Mouse (Mus musculus) olfactory bulb, adult 2 months (tissue): ENCODE measurements around the gene Rcan1. TPM values are rescaled to one million over a fixed set of nuclear protein-coding genes. Genes with fewer than 3 reads are reported as not detected.

ENCODE experiments used
- H3K27ac ChIP-seq: fragments of 200-500 bp; 2 replicates; pipeline ENCODE4 v1.5.1; 2012; ENCODE audit warnings: low read depth, low read length; ENCODE audit not compliant: insufficient read depth
- H3K4me1 ChIP-seq: fragments of 200-500 bp; 2 replicates; pipeline ENCODE4 v1.6.1; 2012; ENCODE audit warnings: low read length; ENCODE audit not compliant: control insufficient read depth, insufficient read depth
- H3K4me3 ChIP-seq: fragments of 200-500 bp; 2 replicates; pipeline ENCODE4 v1.5.1; 2012; ENCODE audit warnings: mild to moderate bottlenecking, low read depth, low read length, moderate library complexity; ENCODE audit not compliant: insufficient read depth
- CTCF ChIP-seq: fragments of 200-500 bp; IDR thresholded peaks from 2 replicates; pipeline ENCODE4 v1.5.1; 2012; ENCODE audit warnings: low read depth, mild to moderate bottlenecking, low read length, moderate library complexity; ENCODE audit not compliant: insufficient read depth
- POLR2A ChIP-seq: fragments of 200-500 bp; IDR thresholded peaks from 2 replicates; pipeline ENCODE4 v1.6.1; 2012; ENCODE audit warnings: mild to moderate bottlenecking, low read depth, low read length, moderate library complexity; ENCODE audit not compliant: insufficient read depth
- WGBS: fragments of 180-500 bp; shearing (Covaris S2); methylation state at CpG from one replicate; pipeline ENCODE4 v1.1.7; 2018; 5-methylcytosine and 5-hydroxymethylcytosine counted together
- polyA plus RNA-seq: library from polyadenylated mRNA; stranded (reverse); fragments of >200 nt; gene quantifications from 2 replicates; pipeline ENCODE4 v1.2.4, GENCODE M21; 2012; ENCODE audit warnings: low replicate concordance; ENCODE audit not compliant: missing spikeins, insufficient read depth, insufficient read length

Gene Rcan1
- polyA plus RNA-seq, 1 experiment = not detected

DNA sequence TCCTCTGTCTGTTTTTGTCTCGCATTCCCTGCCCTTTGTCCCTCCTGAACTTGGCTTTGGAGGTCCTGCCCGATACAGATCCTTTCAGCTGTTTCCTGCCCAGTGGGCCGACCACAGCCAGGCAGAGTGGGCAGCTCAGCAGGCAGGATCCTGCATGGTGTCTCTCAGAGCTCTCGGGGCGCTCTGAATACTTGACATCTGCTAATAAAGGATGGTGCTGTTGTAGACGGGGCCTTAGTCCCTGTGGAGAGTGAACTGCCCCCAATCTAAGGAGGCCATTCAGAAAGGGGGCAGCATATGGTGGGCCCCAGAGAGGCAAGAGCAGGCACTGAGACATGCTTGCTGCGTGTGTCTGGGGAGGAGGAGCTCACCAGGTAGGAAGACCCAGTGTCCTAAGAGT lies 57.8 kb downstream of the Rcan1 start:
- TF ChIP-seq POLR2A = no peak
- no peak for TF ChIP-seq CTCF
- 71% methylated on average over 7 of the region's 7 CpGs for WGBS
- H3K27ac ChIP-seq = no peak overlapping the region

DNA sequence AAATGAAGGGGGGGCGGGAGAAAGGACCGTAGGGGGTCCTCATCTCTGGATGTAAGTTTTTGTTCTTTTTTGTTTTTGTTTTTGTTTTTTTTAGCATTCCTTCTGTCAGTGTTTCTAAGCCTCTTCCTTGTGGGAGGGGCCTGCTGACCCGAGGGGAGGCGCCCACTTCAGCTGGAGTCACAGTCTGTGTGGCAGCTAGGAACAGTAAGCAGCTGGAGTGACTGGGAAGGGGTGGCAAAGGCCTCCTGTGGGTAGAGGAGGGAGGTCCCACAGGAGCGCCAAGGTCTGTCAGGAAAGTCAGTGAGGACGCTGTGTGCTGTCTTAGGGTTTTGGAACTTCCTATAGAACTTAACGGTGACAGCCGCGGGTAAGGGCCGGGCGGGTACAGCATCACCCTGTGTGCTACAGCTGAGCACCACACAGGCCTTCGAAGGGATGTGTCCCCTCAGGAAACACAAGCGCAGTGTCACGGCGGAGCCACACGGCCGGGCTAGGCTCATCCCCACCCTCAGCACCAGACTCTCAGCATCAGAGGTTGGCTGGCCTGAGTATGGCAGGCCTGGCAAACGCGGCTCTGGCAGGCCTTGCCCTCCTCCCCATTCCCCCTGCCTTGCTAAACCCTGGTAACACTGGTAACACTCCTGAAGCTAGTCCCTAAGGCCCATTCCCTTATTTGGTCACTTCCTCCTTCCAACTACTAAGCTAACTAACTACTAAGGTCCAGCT lies 58.5 kb downstream of the Rcan1 start:
- peaks cover 17% of the 10 kb centered on the region; the same call in 1 of the 2 replicates for H3K4me1 ChIP-seq
- no peak overlapping the region for H3K4me3 ChIP-seq
- H3K27ac ChIP-seq = no peak overlapping the region
- WGBS = 78% methylated on average over 19 of the region's 19 CpGs
- no peak for TF ChIP-seq CTCF
- TF ChIP-seq POLR2A = no peak

More for the DNA sequence above, 57.8 kb downstream of the Rcan1 start:
- Histone ChIP-seq H3K4me3 (no peak overlapping the region), H3K4me1 (peaks cover 17% of the 10 kb centered on the region; the same call in 1 of the 2 replicates)

DNA sequence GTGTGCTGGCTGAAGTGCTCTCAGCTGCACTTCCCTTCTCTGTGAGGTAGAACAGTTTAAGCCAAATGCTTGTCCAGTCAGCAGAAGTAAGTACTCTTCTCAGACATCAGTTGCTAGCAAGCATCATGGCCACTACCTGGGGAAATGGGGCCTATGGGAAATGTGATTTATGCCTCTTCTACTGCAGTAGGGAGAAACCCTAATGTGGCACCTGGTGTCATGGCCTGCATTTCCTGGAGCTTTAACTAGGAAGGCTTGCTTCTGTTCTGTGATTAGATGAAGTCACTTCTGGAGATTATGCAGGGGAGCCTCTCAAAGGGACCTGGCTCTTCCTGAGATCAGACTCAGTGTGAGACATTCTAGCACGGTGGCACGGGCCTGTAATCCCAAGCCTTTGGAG lies 60.3 kb downstream of the Rcan1 start:
- Histone ChIP-seq H3K4me3 (no peak overlapping the region), H3K4me1 (peaks cover 17% of the 10 kb centered on the region; the same call in 1 of the 2 replicates), H3K27ac (no peak overlapping the region)
- TF ChIP-seq POLR2A = no peak
- no peak for TF ChIP-seq CTCF
- WGBS = 87% methylated on average over 2 of the region's 2 CpGs

DNA sequence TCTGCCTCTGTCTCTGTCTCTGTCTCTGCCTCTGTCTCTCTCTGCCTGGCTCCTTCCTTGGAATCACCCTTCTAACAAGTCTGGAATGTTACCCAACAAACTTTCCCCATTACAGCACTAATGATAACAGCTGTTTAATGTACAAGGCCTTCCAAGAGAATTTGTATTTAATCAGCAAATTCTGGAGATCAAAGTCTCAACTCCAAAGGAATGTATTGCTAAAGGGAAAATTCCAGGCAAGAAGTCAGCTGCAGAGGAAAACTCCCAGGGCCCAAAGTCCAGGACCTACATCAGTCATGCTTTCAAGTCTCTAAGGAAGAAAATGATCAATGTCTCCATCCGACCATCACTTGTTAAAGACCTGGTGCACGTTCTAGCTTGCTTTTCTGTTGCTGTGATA lies 62.8 kb downstream of the Rcan1 start:
- Histone ChIP-seq H3K4me3 (no peak overlapping the region), H3K4me1 (peaks cover 16% of the 10 kb centered on the region), H3K27ac (no peak overlapping the region)
- no peak for TF ChIP-seq POLR2A
- TF ChIP-seq CTCF = no peak
- 88% methylated on average over 2 of the region's 2 CpGs for WGBS

DNA sequence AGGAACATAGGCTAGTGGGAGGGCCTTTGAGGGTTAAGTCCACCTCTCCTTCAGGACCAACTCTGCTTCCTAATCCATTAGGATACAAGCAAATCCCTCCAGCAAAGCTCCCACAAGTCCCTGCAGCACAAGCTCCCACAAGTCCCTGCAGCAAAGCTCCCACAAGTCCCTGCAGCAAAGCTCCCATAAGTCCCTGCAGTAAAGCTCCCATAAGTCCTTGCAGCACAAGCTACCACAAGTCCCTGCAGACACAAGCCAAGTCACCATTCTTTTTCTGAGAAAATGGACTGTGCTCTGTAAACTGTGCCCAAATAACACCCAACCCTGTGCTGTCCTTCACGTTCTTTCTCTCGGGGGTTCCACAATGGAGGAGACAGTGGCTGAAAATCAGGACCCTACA lies 66.5 kb downstream of the Rcan1 start:
- WGBS = 96% methylated on average over 2 of the region's 2 CpGs
- no peak for TF ChIP-seq CTCF
- TF ChIP-seq POLR2A = no peak

DNA sequence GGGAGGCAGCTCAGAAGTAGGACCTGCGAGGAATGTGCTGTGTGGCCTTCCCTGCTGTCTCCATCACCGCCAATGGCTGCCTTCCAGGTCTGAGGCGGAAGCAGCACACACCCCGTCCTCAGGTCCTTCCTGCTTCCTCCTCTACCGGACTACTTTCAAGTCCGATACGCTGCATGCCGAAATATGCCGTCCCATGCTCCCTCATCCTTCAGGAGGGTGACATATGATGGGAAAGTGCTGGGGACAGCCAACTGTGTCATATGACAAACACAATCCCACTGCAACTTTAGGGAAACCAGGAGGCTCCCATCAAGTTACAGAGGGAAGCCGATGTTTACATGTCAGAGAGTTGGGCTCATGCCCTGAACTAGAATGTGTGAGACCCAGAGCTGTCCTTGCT lies 67.6 kb downstream of the Rcan1 start:
- 91% methylated on average over 10 of the region's 10 CpGs for WGBS
- no peak for TF ChIP-seq CTCF
- no peak for TF ChIP-seq POLR2A
- peaks cover 29% of the 10 kb centered on the region for H3K4me1 ChIP-seq
- H3K4me3 ChIP-seq = no peak overlapping the region
- H3K27ac ChIP-seq = no peak overlapping the region

More for the DNA sequence above, 66.5 kb downstream of the Rcan1 start:
- H3K27ac ChIP-seq = no peak overlapping the region
- no peak overlapping the region for H3K4me3 ChIP-seq
- peaks cover 24% of the 10 kb centered on the region for H3K4me1 ChIP-seq

DNA sequence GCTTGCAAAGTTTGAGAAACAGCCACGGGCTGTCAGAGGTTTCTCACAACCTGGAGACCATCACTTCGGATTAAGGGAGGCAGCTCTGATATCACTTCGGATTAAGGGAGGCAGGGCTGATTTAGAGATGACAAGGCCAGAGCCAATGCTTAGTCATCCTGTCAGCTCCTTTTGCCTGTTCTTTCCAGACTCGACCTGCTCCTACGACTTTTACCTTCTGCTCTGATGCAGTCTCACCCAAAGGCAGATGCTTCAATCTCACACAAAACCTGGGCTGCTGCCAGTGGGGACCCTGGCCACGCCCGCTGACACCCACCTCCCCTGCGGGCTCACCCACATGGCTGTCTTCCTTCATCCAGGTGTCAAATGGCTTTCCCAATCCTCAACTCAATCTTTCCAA lies 68.5 kb downstream of the Rcan1 start:
- H3K4me3 ChIP-seq = no peak overlapping the region
- no peak overlapping the region for H3K27ac ChIP-seq
- no peak for TF ChIP-seq CTCF
- no peak for TF ChIP-seq POLR2A
- H3K4me1 ChIP-seq = peaks cover 32% of the 10 kb centered on the region
- 65% methylated on average over 8 of the region's 8 CpGs for WGBS

DNA sequence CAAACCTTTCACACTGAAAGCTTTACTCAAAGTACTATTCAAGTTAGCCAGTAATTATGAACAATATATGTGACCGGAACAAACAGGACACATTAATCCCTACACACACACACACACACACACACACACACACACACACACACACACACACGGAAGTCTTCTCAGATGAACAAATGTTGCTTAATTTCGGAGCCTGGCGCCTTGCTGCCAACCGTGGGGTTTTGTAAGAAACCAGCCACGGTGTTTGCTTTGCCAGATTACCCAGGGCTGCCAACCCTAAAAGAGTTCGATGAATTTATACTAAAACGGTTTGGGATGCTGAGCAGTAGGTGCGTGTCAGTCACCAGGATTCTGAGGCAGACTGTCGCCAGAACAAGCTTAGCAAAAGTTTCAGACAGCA lies 69.5 kb downstream of the Rcan1 start:
- peaks cover 32% of the 10 kb centered on the region for H3K4me1 ChIP-seq
- no peak overlapping the region for H3K27ac ChIP-seq
- no peak overlapping the region for H3K4me3 ChIP-seq
- TF ChIP-seq POLR2A = no peak
- TF ChIP-seq CTCF = no peak
- 57% methylated on average over 10 of the region's 10 CpGs for WGBS

DNA sequence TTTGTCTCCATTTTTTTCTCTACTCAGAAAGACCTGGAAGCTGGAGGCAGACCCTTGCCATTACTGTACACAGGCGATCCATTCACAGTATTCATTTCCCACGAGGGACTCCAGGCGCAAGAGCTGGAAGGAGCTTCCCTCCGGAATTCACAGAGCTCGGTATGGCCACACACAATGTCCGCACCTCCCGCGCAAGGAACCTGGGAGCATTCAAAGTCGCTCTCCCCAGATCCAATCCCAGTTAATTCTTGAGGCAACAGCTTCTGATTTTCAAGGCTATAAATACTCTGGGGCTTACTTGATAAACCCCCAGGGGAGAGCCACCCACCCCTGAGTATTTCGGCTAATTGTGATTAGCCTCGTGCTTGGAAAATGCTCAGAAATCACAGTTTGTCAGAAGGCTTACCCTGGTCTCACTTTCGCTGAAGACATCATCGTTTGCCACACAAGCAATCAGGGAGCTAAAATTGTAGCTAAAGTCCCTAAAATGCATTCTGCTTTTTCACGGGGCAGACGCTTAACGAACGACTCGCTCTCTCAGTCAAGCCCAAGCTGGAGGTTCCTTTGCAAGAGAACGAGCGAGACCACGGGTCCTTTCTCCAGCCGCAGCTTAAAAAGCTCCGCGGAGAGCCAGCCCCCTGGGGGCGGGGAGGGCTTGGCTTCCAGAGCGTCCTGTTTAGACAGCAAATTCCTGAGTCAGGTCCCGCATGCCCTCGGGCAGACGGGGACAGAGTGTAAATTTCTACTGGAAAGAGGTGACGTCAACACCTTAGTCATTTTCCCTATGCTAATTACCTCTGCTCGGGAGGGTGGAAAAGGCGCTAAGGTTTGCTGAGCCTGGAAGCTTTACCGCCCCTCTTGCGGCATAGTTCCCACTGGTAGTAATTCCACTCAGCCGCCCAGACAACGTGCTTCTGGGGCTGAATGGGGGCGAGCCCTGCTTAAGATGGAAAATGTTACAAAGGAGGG lies 70.9 kb downstream of the Rcan1 start:
- Histone ChIP-seq H3K4me1 (peaks cover 32% of the 10 kb centered on the region), H3K4me3 (peak overlapping the region; percentile 33), H3K27ac (peak overlapping the region; percentile 30; the same call in 1 of the 2 replicates)
- WGBS = 1% methylated on average over 37 of the region's 37 CpGs
- no peak for TF ChIP-seq POLR2A
